In the genomic region with DNA sequence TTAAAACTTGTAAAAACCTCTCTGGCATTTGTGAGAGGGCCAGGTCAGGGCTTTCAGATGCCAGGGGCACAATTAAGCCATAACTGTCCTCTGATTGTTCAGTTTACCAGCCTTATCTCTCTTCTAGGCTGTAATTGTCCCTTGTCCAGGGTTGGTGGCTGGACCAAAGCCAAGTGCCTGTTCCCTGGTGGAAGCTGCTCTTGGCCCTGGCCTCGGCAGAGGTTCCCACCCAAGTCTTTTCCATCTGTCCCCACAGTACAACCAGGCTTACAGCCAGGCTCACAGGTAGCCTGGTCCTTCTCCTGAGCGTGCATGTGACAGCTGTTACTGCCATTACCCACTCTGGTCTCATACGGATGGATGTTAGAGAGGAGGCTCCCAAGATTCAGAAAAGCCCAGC, we compare ENCODE assay signal across 12 mouse cellular contexts. TPM values are rescaled to one million over a fixed set of nuclear protein-coding genes. Genes with fewer than 3 reads are reported as not detected.
A peak's percentile ranks its signal among the peaks of the same experiment; 100 is the strongest.
DNase-seq lines count a peak whose midpoint lies in the region; ATAC-seq and TF ChIP-seq lines count a peak whose summit lies in the region.
"Had no signal": no experiment of that assay in that cellular context is flagged by ENCODE, and none has a peak within 500 bp of the region (broad histone marks: within the 10 kb centered on the region; RNA-seq: fewer than 3 reads in every experiment).

No protein-coding gene starts in this region.

- no peaks in the 10 kb centered on the region for H3K9me3 ChIP-seq in lung, embryonic 14.5 days (ENCODE audit: low read depth, low read length)
- no peaks in the 10 kb centered on the region for H3K9me3 ChIP-seq in lung, postnatal 0 days (ENCODE audit: low read length)
- H3K9me3 ChIP-seq: hindbrain, embryonic 12.5 days; liver, embryonic 12.5 days; midbrain, embryonic 13.5 days had no signal

- intact Hi-C loops in left cerebral cortex, postnatal 36 days (cut with DNase I), result no loop called here

- H3K4me2 ChIP-seq in lung, embryonic 14.5 days, result no peak overlapping the region
- H3K4me2 ChIP-seq in lung, postnatal 0 days (replicated peaks; ENCODE audit: low read depth, low read length), result no peak overlapping the region
- H3K4me2 ChIP-seq: hindbrain, embryonic 12.5 days; liver, embryonic 12.5 days; midbrain, embryonic 13.5 days had no signal

- no peak for ATAC-seq in lung, embryonic 14.5 days (ENCODE audit: insufficient read depth)
- no peak for ATAC-seq in lung, postnatal 0 days
- ATAC-seq: liver, embryonic 12.5 days; midbrain, embryonic 13.5 days had no signal

- TF ChIP-seq EP300 in lung, postnatal 0 days (IDR thresholded peaks at IDR 0.05), result no peak

- H3K36me3 ChIP-seq in lung, embryonic 14.5 days (ENCODE audit: insufficient read depth), result no peaks in the 10 kb centered on the region
- no peaks in the 10 kb centered on the region for H3K36me3 ChIP-seq in lung, postnatal 0 days (ENCODE audit: insufficient read depth, low read length)
- H3K36me3 ChIP-seq: G1E; hindbrain, embryonic 12.5 days; liver, embryonic 12.5 days; midbrain, embryonic 13.5 days had no signal

- WGBS in lung, embryonic 14.5 days, result 53% methylated on average over 3 of the region's 3 CpGs
- 52% methylated on average over 3 of the region's 3 CpGs for WGBS in lung, postnatal 0 days
- 20% methylated on average over 3 of the region's 3 CpGs for WGBS in large intestine, adult 2 months

- H3K4me1 ChIP-seq in lung, embryonic 14.5 days (ENCODE audit: insufficient read depth), result no peaks in the 10 kb centered on the region; the same call in 1 of the 2 replicates
- H3K4me1 ChIP-seq in lung, postnatal 0 days (ENCODE audit: insufficient read depth, low read depth, low read length), result no peaks in the 10 kb centered on the region

- H3K27me3 ChIP-seq in lung, embryonic 14.5 days (ENCODE audit: insufficient read depth, low read length), result no peaks in the 10 kb centered on the region
- no peaks in the 10 kb centered on the region for H3K27me3 ChIP-seq in lung, postnatal 0 days (replicated peaks; ENCODE audit: insufficient read depth, low read length)

- no peak overlapping the region for H3K27ac ChIP-seq in lung, embryonic 14.5 days (ENCODE audit: low read depth)
- H3K27ac ChIP-seq in lung, postnatal 0 days (ENCODE audit: low read length), result no peak overlapping the region
- H3K27ac ChIP-seq: hindbrain, embryonic 12.5 days; liver, embryonic 12.5 days; midbrain, embryonic 13.5 days had no signal

- no peak for TF ChIP-seq CTCF in lung, embryonic 14.5 days (IDR thresholded peaks at IDR 0.05; ENCODE audit: low read depth)
- TF ChIP-seq CTCF in lung, postnatal 0 days (IDR thresholded peaks at IDR 0.05), result no peak

- no peak overlapping the region for H3K9ac ChIP-seq in lung, embryonic 14.5 days
- no peak overlapping the region for H3K9ac ChIP-seq in lung, postnatal 0 days (replicated peaks; ENCODE audit: low read depth)
- H3K9ac ChIP-seq: hindbrain, embryonic 12.5 days; liver, embryonic 12.5 days; midbrain, embryonic 13.5 days had no signal

- H3K4me3 ChIP-seq in lung, embryonic 14.5 days (ENCODE audit: low read depth, low read length), result no peak overlapping the region
- H3K4me3 ChIP-seq in lung, postnatal 0 days (ENCODE audit: low read depth, low read length), result no peak overlapping the region
- H3K4me3 ChIP-seq: hindbrain, embryonic 12.5 days; liver, embryonic 12.5 days; midbrain, embryonic 13.5 days had no signal

- peak; percentile 29 for DNase-seq in lung, embryonic 14.5 days
- no peak for DNase-seq in lung, postnatal 0 days (ENCODE audit: low spot score)
- peak; percentile 25 to 49 for DNase-seq in adrenal gland, postnatal 4 days (ENCODE audit: low spot score in 2 of 2)
- DNase-seq in cerebellum, postnatal 25 days, result peak; percentile 77 to 84
- peak; percentile 32 for DNase-seq in large intestine, adult 2 months (ENCODE audit: low read depth, low spot score)
- DNase-seq in frontal cortex, postnatal 36 days (ENCODE audit: low spot score in 2 of 2), result no peak
- DNase-seq in left cerebral cortex, postnatal 36 days (ENCODE audit: low spot score in 2 of 2), result no peak
- DNase-seq: right cerebral cortex, postnatal 14 days had no signal

RNA-seq across cellular contexts. Expression of gene Inhbb, which starts 30.7 kb away (rescaled TPM):
- 0.13 and 0.20 TPM in 2 replicates for polyA plus RNA-seq in lung, embryonic 14.5 days (2014; fragmentation: Nextera tagmentation; extraction: Ambion mirVana)
- polyA plus RNA-seq in lung, postnatal 0 days (2015; fragmentation: Nextera tagmentation; extraction: Ambion mirVana), result 2.4 and 2.9 TPM in 2 replicates
- total RNA-seq in adrenal gland, postnatal 4 days (2021), result 1 to 10 TPM; 4.2 to 5.0 TPM
- 0.81 and 0.96 TPM in 2 replicates for polyA plus RNA-seq in large intestine, adult 2 months (2012; rRNA removed)
- total RNA-seq in left cerebral cortex, postnatal 36 days (2021), result 1 to 10 TPM; 4.7 to 5.6 TPM
- polyA plus RNA-seq: G1E had no signal

Comparison
In these comparisons a context has a peak if more than half of its experiments do, and no peak if none do; other contexts are left out.
1. DNase-seq: peak in lung, embryonic 14.5 days (single experiment), adrenal gland, postnatal 4 days (2 of 2), cerebellum, postnatal 25 days (2 of 2) and large intestine, adult 2 months (single experiment); none in lung, postnatal 0 days (single experiment), frontal cortex, postnatal 36 days (0 of 2) and left cerebral cortex, postnatal 36 days (0 of 2).